Mouse (Mus musculus) layer of hippocampus, adult 2 months (tissue): Measurements from ENCODE around the gene Rab35. TPM values are rescaled to one million over a fixed set of nuclear protein-coding genes. Genes with fewer than 3 reads are reported as not detected.

Experiments
- DNase-seq, 2 experiments: peaks; one replicate each; pipeline ENCODE4 v3.0.0; 2022; ENCODE audit warnings: low spot score in 2 of 2
- H3K27ac ChIP-seq: fragments of 200-600 bp; 2 replicates; pipeline ENCODE4 v1.8.1; 2022
- H3K4me3 ChIP-seq: fragments of 200-600 bp; 2 replicates; pipeline ENCODE4 v1.8.1; 2022; ENCODE audit warnings: mild to moderate bottlenecking
- CTCF ChIP-seq: fragments of 200-600 bp; conservative IDR thresholded peaks from 2 replicates; pipeline ENCODE4 v1.8.1; 2022; ENCODE audit warnings: antibody characterized with exemption, mild to moderate bottlenecking, moderate library complexity
- long read RNA-seq, 2 experiments: library from polyadenylated mRNA; stranded (forward); transcript quantifications; one replicate each; pipeline ENCODE4 v2.0.0; 2021; ENCODE audit warnings: borderline mapping rate in 2 of 2
- total RNA-seq, 2 experiments: library from RNA; stranded (reverse); gene quantifications; 2 replicates each; pipeline ENCODE4 v1.2.3; 2021

Gene Rab35
- total RNA-seq = 10 to 100 TPM; 85.6 to 98.6 TPM
- long read RNA-seq, experiment 1, transcript Rab35-201 (6 exons, 2,820 nt) = major isoform, 17 of 25 reads
- long read RNA-seq, experiment 1, partial matches to known transcripts = 7 of 25 reads
- long read RNA-seq, experiment 1, other reads (novel, unspliced or antisense) = 0 of 25 reads
- long read RNA-seq, experiment 2, transcript Rab35-201 (6 exons, 2,820 nt) = major isoform, 21 of 27 reads
- long read RNA-seq, experiment 2, partial matches to known transcripts = 6 of 27 reads
- long read RNA-seq, experiment 2, other reads (novel, unspliced or antisense) = 0 of 27 reads

DNA sequence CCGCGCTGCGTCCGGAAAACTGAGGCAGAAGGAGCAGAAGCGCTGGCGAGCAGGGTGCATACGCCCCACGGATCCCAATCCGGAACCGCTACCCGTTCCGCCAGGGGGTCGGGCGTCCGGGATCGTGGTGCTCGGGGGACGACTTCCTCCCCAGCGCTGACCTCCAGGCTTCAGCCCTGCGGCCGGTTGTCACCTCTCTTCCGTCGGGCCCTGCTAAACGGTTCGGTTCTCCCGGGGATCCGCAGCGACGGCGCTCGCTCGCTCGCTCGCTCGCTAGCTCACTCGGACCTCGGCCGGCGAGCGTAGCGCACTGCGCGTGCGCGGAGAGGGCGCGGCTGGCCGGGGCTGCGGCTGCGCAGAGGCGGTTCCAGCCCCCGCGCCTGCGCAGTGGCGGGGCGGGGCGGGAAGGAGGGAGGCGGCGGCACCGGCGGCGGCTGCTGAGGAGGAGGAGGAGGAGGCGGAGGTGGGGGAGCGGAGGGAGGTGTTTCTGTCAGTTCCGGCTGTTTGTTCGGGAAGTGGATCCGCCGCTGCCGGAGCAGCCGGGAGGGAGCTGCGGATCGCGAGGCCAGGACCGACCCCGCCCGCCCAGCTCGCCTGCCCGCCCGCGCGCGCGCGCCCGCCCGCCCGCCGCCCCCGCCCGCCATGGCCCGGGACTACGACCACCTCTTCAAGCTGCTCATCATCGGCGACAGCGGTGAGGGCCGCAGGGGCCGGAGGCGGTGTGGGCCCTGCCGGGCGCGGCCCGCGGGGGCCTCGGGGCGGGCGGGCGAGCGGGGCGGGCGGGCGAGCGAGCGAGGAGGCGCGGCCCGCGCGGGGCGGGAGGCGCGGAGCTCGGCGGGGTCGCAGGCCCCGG is at the start of gene Rab35:
Gene Rab35 (plus strand): TSS at position 404 of the 853 bp plus-strand sequence.
- Histone ChIP-seq H3K27ac (peak within 1 kb of the TSS; percentile 92), H3K4me3 (peak within 1 kb of the TSS; percentile 97)
- TF ChIP-seq CTCF = peak; percentile 39
- peak; percentile 92 to 94 for DNase-seq

DNA sequence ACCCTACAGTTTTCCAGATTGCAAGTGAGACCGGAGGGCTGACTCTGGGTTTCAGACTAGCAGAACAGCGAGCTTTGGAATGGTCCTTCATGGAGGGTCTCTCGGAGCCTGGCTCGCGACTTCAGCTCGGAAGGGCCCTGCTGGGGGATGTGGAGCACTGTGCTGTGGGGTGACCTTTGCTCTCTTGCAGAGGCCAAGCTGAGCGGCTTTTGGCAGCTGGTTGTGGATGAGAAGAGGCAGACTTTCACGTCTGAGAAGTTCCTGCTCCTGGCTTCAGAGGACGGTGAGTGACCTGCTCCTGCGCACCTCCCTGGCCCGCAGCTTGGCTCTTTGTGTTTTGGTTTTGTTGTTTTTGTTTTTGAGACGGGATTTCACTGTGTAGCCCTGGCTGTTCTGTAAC is 46.1 kb upstream of the Rab35 start:
- TF ChIP-seq CTCF = no peak
- no peak overlapping the region for H3K4me3 ChIP-seq
- no peak for DNase-seq
- H3K27ac ChIP-seq = no peak overlapping the region

DNA sequence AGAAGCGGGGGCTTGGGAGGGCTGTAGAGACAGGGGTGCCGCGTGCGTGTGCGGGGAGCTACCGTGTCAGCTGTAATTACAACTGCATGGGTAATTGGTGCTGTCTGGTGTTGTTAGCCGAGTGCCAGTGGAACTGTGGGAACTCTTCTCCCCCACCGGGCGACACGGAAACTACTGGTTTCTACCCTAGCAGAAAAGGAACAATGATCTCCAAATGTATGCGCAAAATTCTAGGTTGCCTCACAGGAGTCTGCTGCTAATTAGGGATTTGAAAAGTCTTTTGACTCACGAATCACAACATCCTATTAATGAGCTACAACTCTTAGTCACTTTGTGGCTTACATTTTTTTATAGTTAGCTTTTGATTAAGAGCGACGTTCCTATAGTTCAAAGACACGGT is 45.5 kb upstream of the Rab35 start:
- TF ChIP-seq CTCF = no peak
- no peak overlapping the region for H3K27ac ChIP-seq
- no peak overlapping the region for H3K4me3 ChIP-seq
- DNase-seq = no peak

DNA sequence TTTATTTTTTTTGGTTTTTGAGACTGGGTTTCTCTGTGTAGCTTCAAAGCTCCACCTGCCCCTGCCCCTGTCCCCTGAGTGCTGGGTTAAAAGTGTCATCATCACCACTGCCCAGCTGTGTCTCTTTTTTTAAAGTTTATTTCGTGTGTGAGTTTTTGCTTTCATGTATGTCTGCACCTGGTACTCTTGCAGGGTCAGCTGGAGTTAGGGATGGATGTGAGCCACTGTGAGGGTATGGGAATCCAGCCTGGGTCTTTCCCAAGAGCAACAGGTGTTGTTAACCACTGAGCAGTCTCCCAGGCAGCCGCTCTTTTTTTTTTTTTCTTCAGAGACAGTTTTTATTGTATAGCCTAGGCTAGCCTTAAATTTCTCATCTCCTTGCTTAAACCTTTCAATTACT is 44.9 kb upstream of the Rab35 start:
- no peak for DNase-seq
- no peak overlapping the region for H3K27ac ChIP-seq
- H3K4me3 ChIP-seq = no peak overlapping the region

DNA sequence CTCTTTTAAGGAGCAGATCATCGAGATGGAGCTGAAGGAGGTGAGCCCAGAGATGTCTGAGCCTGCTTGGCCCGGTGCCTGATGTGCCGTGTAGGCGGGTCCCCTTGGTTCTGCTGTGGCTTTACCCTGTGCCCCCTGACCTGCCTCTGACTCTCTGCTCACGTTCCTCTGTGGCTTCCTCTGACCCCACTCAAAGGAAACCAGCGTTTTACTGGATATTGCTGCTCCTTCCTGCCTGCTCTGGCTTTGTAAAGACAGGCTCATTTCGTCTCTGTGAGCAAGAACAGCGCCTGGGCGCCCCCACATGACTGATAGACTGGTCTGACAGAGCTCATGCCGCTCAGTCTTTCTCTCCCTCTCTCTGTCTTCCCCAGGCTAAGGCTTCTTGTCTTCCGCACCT is 40.7 kb upstream of the Rab35 start:
- DNase-seq = no peak
- no peak overlapping the region for H3K4me3 ChIP-seq
- TF ChIP-seq CTCF = no peak
- H3K27ac ChIP-seq = no peak overlapping the region

More for the DNA sequence above, 44.9 kb upstream of the Rab35 start:
- TF ChIP-seq CTCF = no peak

DNA sequence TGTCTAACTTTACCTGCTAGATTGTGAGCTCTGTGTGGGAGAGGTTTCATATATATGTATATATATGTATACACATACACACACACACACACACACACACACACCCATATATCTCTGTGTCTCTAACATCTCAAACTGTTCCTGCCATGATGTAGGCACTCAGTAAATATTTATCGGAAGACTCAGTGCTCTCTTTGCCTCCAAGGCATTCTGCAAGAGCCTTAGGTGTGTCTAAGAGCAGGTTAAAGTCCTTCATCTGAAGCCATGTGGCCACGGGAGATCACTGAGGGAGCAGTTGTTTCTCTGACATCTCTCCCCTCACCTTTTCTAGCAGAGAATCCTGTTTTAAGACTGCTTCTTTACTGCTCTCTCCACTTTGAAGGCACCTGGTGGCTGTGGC is 40.2 kb upstream of the Rab35 start:
- DNase-seq = no peak
- TF ChIP-seq CTCF = no peak
- no peak overlapping the region for H3K27ac ChIP-seq
- no peak overlapping the region for H3K4me3 ChIP-seq

DNA sequence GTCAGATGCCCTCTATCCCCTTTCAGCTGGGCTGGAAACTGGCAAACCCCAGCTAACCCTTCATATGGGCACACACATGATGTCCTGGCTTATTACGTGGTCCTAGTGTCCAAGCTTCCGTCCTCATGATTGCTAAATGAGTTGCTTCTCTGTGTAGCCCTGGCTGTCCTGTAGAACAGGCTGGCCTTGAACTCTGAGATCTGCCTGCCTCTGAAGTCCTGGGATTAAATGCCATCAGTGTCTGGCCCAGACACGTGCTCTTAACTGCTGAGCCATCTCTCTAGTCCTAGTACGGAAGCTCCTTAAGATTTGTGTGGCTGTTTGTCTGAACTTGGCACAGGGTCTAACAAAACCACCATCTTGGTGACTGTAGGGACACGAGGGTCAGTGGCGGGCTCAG is 28.1 kb upstream of the Rab35 start:
- Histone ChIP-seq H3K27ac (no peak overlapping the region), H3K4me3 (no peak overlapping the region)
- TF ChIP-seq CTCF = no peak
- no peak for DNase-seq

DNA sequence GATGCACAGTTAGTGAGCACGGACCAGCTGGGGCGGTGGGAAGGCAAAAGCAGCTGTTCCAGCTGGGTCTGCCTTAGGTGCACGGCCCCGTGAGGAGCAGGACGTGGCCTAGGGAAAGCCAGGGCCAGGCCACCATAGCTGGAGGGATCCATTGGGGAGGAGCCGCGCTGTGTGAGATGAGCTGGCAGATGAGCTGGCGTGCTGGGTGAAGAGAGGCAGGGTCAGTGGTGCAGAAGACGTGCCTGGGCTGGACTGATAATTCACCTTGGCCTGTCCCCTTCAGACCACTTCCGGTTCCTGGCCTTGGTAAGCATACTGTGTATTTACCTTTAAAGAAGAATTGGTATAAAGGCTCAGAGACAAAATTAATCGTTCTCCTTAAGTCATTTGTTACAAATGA is 20.1 kb upstream of the Rab35 start:
- H3K4me3 ChIP-seq = no peak overlapping the region
- no peak for TF ChIP-seq CTCF
- DNase-seq = no peak
- no peak overlapping the region for H3K27ac ChIP-seq

DNA sequence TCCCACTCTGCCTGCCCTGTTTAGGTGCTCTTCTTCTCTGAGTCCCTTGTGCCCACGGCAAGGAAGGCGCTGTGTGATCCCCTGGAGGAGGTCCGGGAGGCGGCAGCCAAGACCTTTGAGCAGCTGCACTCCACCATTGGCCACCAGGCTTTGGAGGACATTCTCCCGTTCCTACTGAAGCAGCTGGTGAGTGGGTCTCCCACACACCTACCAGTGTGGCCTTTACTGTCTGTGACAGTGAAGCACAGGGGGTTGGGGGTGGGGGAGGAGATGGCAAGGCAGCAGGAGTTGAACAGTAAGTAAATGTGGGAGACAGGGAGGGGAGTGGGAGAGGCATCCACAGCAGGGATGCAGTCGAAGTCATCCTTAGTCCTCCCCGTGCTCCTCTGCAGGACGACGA is 18.4 kb upstream of the Rab35 start:
- no peak overlapping the region for H3K4me3 ChIP-seq
- DNase-seq = no peak
- no peak for TF ChIP-seq CTCF
- H3K27ac ChIP-seq = peak overlapping the region; percentile 28; the same call in 1 of the 2 replicates

DNA sequence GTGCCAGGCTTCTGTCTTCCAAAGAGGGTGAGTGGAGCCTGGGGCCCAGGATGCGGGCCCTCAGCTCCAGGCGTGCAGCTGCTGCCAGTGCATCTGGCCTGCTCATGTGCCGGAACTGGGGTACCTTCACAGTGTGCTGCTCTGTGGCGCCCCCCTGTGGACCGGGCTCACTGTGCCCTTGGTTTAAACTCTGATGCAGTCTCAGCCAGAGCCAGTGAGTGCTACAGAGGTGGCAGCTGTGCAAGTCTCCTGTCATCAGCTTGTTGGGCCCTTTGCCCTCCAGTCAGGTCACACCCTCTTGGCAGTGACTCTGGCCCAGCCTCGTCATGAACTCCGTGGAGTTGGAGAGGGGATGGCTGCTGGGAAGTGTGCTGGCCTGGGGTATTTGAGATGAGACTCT is 16.8 kb upstream of the Rab35 start:
- no peak for DNase-seq
- TF ChIP-seq CTCF = peak; percentile 75
- H3K4me3 ChIP-seq = no peak overlapping the region
- no peak overlapping the region for H3K27ac ChIP-seq

DNA sequence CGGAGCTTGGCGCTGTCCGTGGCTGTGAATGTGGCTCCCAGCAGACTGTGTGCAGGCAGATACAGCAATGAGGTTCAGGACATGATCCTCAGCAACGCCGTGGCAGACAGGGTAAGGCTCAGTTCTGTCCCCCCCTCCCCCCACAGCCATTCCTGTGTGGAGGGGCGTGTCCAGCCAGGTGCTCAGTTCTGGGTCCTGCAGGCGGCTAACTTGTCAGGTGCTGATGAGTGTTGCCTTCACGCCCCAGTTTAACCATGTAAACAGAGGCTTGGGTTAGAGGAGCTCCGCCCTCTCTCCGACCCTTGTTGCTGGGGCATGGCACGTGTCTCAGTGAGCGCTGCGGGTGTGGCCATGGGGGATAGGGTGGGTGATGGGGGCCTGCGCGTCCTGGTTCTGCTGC is 12.0 kb upstream of the Rab35 start:
- DNase-seq = no peak
- no peak overlapping the region for H3K27ac ChIP-seq
- H3K4me3 ChIP-seq = no peak overlapping the region
- no peak for TF ChIP-seq CTCF

DNA sequence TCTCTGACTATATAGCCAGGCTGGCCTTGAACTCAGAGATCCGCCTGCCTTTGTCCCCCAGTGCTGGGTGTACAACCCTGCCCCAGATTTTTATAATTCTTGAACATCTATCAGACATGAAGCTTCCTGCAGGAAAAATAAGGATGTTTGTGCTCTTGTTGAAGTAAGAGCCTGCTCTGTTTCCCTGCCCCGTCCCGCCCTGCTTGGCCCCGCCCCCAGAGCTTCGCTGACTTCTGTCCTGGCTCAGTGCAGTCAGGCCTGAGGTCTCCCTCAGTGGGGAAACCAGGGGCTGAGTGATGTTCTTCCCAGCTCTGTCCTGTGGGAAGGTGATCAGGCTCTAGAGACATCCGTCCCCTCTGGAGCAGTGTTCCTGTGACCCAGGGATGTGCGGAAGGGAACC is 9.0 kb upstream of the Rab35 start:
- no peak overlapping the region for H3K27ac ChIP-seq
- no peak for TF ChIP-seq CTCF
- H3K4me3 ChIP-seq = no peak overlapping the region
- no peak for DNase-seq

DNA sequence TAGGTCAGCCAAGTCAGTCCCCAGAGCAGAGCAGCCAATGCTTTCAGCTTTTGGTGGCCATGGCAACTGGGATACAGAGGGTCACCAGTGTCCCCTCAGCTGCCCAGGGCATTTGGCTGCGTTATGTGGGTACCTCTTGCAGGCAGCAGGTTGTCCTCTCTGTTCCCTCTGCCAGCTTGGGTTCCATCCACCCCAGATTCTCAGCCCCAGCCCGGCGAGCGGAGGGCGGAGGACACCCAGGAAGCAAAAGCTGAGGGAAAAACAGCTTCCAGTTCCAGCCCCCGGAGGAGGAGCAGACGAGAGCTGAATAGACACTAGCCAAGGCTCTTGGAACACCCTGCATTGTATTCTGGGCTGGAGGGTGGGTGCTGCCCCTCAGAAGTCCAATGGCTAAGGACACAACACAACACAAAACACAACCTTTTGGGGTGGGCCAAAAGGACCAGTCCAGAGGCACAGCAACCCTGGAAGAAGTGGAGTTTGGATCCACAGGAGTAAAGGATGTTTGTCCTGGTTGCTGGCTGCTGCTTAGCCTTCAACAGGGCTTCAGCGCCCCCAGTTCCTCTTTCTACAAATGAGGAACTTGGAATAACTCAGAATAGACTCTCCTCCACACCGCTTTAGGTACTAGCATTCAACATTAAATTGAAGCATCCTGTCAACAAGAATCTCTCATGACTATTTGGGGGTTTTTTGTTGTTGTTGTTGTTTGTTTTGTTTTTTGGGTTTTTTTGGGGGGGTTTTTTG is 7.8 kb upstream of the Rab35 start:
- no peak for DNase-seq
- TF ChIP-seq CTCF = no peak
- Histone ChIP-seq H3K4me3 (no peak overlapping the region), H3K27ac (peak overlapping the region; percentile 74)
